18 mouse cellular contexts compared by ENCODE assay signal in the genomic region with DNA sequence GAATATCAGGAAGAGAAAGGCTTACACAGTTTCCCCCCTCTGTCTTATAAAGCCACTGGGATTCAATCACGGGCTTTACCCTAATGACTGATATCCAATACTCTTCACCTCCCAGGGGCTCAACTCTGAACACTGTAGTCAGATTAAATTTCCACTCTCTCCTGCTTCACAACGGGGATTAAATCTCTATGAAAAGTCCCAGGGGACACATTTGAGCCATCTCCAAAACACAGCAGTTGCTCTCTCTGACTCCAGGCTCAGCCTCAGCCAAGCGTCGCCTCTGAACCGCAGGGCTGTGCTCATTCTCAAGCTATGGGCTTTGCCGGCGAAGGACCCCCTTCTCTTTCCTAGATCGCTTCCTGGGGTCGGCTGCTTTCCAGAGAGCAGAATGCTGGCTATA.
DNase-seq lines count a peak whose midpoint lies in the region; ATAC-seq lines count a peak whose summit lies in the region.
"Had no signal": no experiment of that assay in that cellular context is flagged by ENCODE, and none has a peak within 500 bp of the region (broad histone marks: within the 10 kb centered on the region; RNA-seq: fewer than 3 reads in every experiment).

No protein-coding gene starts in this region.

- H3K4me3 ChIP-seq in kidney, embryonic 16.5 days (ENCODE audit: low read length), result no peak overlapping the region
- H3K4me3 ChIP-seq in embryonic facial prominence, embryonic 12.5 days, result no peak overlapping the region
- H3K4me3 ChIP-seq: limb, embryonic 15.5 days; neural tube, embryonic 12.5 days had no signal

- H3K9me3 ChIP-seq in kidney, embryonic 16.5 days (ENCODE audit: low read length), result no peaks in the 10 kb centered on the region
- H3K9me3 ChIP-seq in embryonic facial prominence, embryonic 12.5 days, result no peaks in the 10 kb centered on the region
- H3K9me3 ChIP-seq: limb, embryonic 15.5 days; neural tube, embryonic 12.5 days had no signal

- peak; percentile 47 for DNase-seq in gastrocnemius, postnatal 14 days
- DNase-seq in gastrocnemius, postnatal 10 days, result no peak
- DNase-seq in kidney, postnatal 14 days, result peak; percentile 35
- DNase-seq in adipocyte (ENCODE audit: low spot score), result peak; percentile 54
- no peak for DNase-seq in frontal cortex, postnatal 10 days (ENCODE audit: low spot score in 2 of 2)
- DNase-seq in c-Kit-positive CD71-positive TER-119-positive erythroid progenitor cells, embryonic 14.5 days (ENCODE audit: low spot score), result no peak
- DNase-seq: adrenal gland, adult 2 months; cerebellum, adult 8-10 months; embryo, embryonic 11 days; heart, postnatal 14 days; lung, adult 2 months; lung, postnatal 4 days; thymus, adult 18-20 months had no signal

- no peak overlapping the region for H3K9ac ChIP-seq in kidney, embryonic 16.5 days (replicated peaks; ENCODE audit: low read length)
- no peak overlapping the region for H3K9ac ChIP-seq in embryonic facial prominence, embryonic 12.5 days
- H3K9ac ChIP-seq: limb, embryonic 15.5 days; neural tube, embryonic 12.5 days had no signal

- no peak for ATAC-seq in kidney, embryonic 16.5 days (ENCODE audit: low FRiP score, low TSS enrichment)
- no peak for ATAC-seq in embryonic facial prominence, embryonic 12.5 days (ENCODE audit: insufficient number of reproducible peaks, insufficient read depth, low FRiP score, low TSS enrichment)
- ATAC-seq: intestine, embryonic 16.5 days had no signal

- peaks cover 43% of the 10 kb centered on the region for H3K4me1 ChIP-seq in kidney, embryonic 16.5 days (ENCODE audit: insufficient read depth, low read length)
- H3K4me1 ChIP-seq in embryonic facial prominence, embryonic 12.5 days, result peaks cover 44% of the 10 kb centered on the region

- H3K36me3 ChIP-seq in kidney, embryonic 16.5 days (ENCODE audit: insufficient read depth, low read length), result no peaks in the 10 kb centered on the region
- H3K36me3 ChIP-seq in embryonic facial prominence, embryonic 12.5 days, result no peaks in the 10 kb centered on the region
- H3K36me3 ChIP-seq: limb, embryonic 15.5 days; neural tube, embryonic 12.5 days had no signal

- WGBS in kidney, embryonic 16.5 days, result 40% methylated on average over 9 of the region's 9 CpGs
- 34% methylated on average over 9 of the region's 9 CpGs for WGBS in embryonic facial prominence, embryonic 12.5 days

- intact Hi-C loops in gastrocnemius, postnatal 14 days (cut with DNase I; ENCODE audit: low total_unique reads), result no loop called here

- no peak overlapping the region for H3K4me2 ChIP-seq in kidney, embryonic 16.5 days (replicated peaks; ENCODE audit: low read depth, low read length)
- H3K4me2 ChIP-seq in embryonic facial prominence, embryonic 12.5 days (replicated peaks), result no peak overlapping the region
- H3K4me2 ChIP-seq: limb, embryonic 15.5 days; neural tube, embryonic 12.5 days had no signal

- no peak overlapping the region for H3K27ac ChIP-seq in kidney, embryonic 16.5 days (ENCODE audit: low read length)
- H3K27ac ChIP-seq in embryonic facial prominence, embryonic 12.5 days, result peak overlapping the region; percentile 37; the same call in 1 of the 2 replicates
- H3K27ac ChIP-seq: limb, embryonic 15.5 days; neural tube, embryonic 12.5 days had no signal

- no peaks in the 10 kb centered on the region for H3K27me3 ChIP-seq in kidney, embryonic 16.5 days (ENCODE audit: insufficient read depth, low read length)
- H3K27me3 ChIP-seq in embryonic facial prominence, embryonic 12.5 days, result peaks cover 10% of the 10 kb centered on the region
- H3K27me3 ChIP-seq: neural tube, embryonic 12.5 days had no signal

Comparison
In these comparisons a context has a peak if more than half of its experiments do, and no peak if none do; other contexts are left out.
1. DNase-seq: peak in gastrocnemius, postnatal 14 days (single experiment), kidney, postnatal 14 days (single experiment) and adipocyte (single experiment); none in gastrocnemius, postnatal 10 days (single experiment), frontal cortex, postnatal 10 days (0 of 2) and c-Kit-positive CD71-positive TER-119-positive erythroid progenitor cells, embryonic 14.5 days (single experiment).